26 mouse cellular contexts compared by ENCODE assay signal in genomic region chr11:5840346-5840745, GRCm38 (mm10).
"Had no signal": no experiment of that assay in that cellular context is flagged by ENCODE, and none has a peak within 500 bp of the region (broad histone marks: within the 10 kb centered on the region; RNA-seq: fewer than 3 reads in every experiment).

No protein-coding gene starts in this region.

- H3K4me2 ChIP-seq: liver, embryonic 12.5 days; liver, embryonic 15.5 days; lung, embryonic 15.5 days; midbrain, embryonic 15.5 days; neural tube, embryonic 12.5 days; neural tube, embryonic 15.5 days had no signal

- H3K4me3 ChIP-seq: layer of hippocampus, adult 2 months; liver, embryonic 12.5 days; liver, embryonic 15.5 days; lung, embryonic 15.5 days; megakaryocyte, embryonic 14.5 days; midbrain, embryonic 10.5 days; midbrain, embryonic 15.5 days; neural tube, embryonic 12.5 days; neural tube, embryonic 15.5 days had no signal

- ATAC-seq: intestine, postnatal 0 days; liver, embryonic 12.5 days; midbrain, embryonic 15.5 days had no signal

- H3K9ac ChIP-seq: liver, embryonic 12.5 days; liver, embryonic 15.5 days; lung, embryonic 15.5 days; midbrain, embryonic 15.5 days; neural tube, embryonic 12.5 days; neural tube, embryonic 15.5 days had no signal

- H3K36me3 ChIP-seq: liver, embryonic 12.5 days; liver, embryonic 15.5 days; lung, embryonic 15.5 days; midbrain, embryonic 15.5 days; neural tube, embryonic 12.5 days; neural tube, embryonic 15.5 days had no signal

- H3K27ac ChIP-seq: kidney, postnatal 0 days; layer of hippocampus, adult 2 months; liver, embryonic 12.5 days; liver, embryonic 15.5 days; lung, embryonic 15.5 days; midbrain, embryonic 10.5 days; midbrain, embryonic 15.5 days; neural tube, embryonic 12.5 days; neural tube, embryonic 15.5 days; stomach, postnatal 0 days had no signal

- DNase-seq: kidney, adult 2 months; kidney, postnatal 25 days; layer of hippocampus, adult 9-11 months; liver; lung, adult 18-20 months; lung, postnatal 10 days; lung, postnatal 36 days; right cerebral cortex, adult 18-20 months; right cerebral cortex, postnatal 14 days; right cerebral cortex, postnatal 4 days; spleen, adult 18-20 months; thymus, adult 2 months; thymus, postnatal 14 days; thymus, postnatal 4 days had no signal

- H3K9me3 ChIP-seq: liver, embryonic 15.5 days; lung, embryonic 15.5 days; midbrain, embryonic 15.5 days; neural tube, embryonic 12.5 days; neural tube, embryonic 15.5 days had no signal

- H3K27me3 ChIP-seq: liver, embryonic 12.5 days; liver, embryonic 15.5 days; lung, embryonic 15.5 days; midbrain, embryonic 15.5 days; neural tube, embryonic 12.5 days; neural tube, embryonic 15.5 days had no signal
